Mouse (Mus musculus) midbrain, embryonic 10.5 days (tissue): ENCODE results near the gene Tspo2. TPM values are rescaled to one million over a fixed set of nuclear protein-coding genes. Genes with fewer than 3 reads are reported as not detected.

Experiments used
- DNase-seq: peaks from one replicate; pipeline ENCODE4 v3.0.0-alpha.2; 2017; ENCODE audit warnings: low spot score
- H3K27ac ChIP-seq: fragments of 300-500 bp; sonication (generic); replicated peaks from 2 replicates; pipeline ENCODE4 v1.5.1; 2016; ENCODE audit warnings: mild to moderate bottlenecking
- H3K27me3 ChIP-seq: fragments of 300-500 bp; sonication (generic); 2 replicates; pipeline ENCODE4 v1.6.1; 2016; ENCODE audit warnings: low read depth, mild to moderate bottlenecking; ENCODE audit not compliant: poor library complexity, severe bottlenecking
- H3K36me3 ChIP-seq: fragments of 300-500 bp; sonication (generic); 2 replicates; pipeline ENCODE4 v1.6.1; 2016; ENCODE audit warnings: mild to moderate bottlenecking, moderate library complexity
- H3K4me1 ChIP-seq: fragments of 300-500 bp; sonication (generic); 2 replicates; pipeline ENCODE4 v1.6.1; 2016
- H3K4me3 ChIP-seq: fragments of 300-500 bp; sonication (generic); 2 replicates; pipeline ENCODE4 v1.5.1; 2016; ENCODE audit warnings: mild to moderate bottlenecking, moderate library complexity
- H3K9me3 ChIP-seq: fragments of 300-500 bp; sonication (generic); replicated peaks from 2 replicates; pipeline ENCODE4 v1.6.1; 2016; ENCODE audit warnings: mild to moderate bottlenecking
- WGBS: fragments of 180-500 bp; shearing (Covaris S2); methylation state at CpG from one replicate; pipeline ENCODE4 v1.1.7; 2016; 5-methylcytosine and 5-hydroxymethylcytosine counted together
- polyA plus RNA-seq: library from polyadenylated mRNA; unstranded; fragments of >200 nt; fragmentation: Nextera tagmentation; extraction: Ambion mirVana; gene quantifications from 2 replicates; pipeline ENCODE4 v1.2.1, GENCODE M21; 2016

Tspo2 gene
- polyA plus RNA-seq, 1 experiment from 2014 or later: 0.43 TPM

DNA sequence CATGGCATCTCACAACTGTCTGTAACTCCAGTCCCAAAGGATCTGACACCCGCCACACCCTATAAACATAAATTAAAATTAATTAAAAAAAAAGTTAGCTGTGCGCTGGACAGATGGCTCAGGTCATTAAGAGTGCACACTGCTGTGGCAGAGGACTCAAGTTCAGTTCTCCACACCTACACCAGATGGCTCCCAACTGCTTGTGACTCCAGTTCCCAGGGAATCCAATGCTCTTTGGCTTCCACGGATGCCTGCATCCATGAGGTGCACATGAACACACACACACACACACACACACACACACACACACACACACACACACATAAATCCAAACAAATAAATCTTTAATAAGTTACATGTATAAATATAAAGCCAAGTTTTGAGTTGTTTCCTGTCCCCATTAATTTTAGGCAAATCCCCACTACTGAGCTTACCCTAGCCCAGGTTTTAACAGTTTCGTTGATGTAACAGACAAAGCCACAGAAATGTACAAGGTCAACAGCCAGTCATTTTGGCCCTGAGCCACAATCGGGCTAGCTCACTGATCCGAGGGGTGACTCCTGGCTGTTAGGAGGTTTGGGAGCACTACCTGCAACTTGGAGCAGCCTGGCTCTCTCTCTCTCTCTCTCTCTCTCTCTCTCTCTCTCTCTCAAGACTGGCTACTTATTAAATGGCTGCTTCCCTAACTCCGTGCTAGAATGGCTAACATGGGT, 8.4 kb downstream of the Tspo2 start:
- H3K36me3 ChIP-seq: no peaks in the 10 kb centered on the region

GRCm38 (mm10) chr17:48437421-48437911, 13.9 kb downstream of the Tspo2 start:
- H3K9me3 ChIP-seq: no peaks in the 10 kb centered on the region
- H3K36me3 ChIP-seq: no peaks in the 10 kb centered on the region
- H3K4me3 ChIP-seq: no peak overlapping the region
- peaks cover 17% of the 10 kb centered on the region for H3K4me1 ChIP-seq
- DNase-seq: peak; percentile 34
- H3K27ac ChIP-seq: peak overlapping the region; percentile 75
- H3K27me3 ChIP-seq: no peaks in the 10 kb centered on the region
- WGBS: 45% methylated on average over 7 of the region's 7 CpGs

More for the DNA sequence above, 8.4 kb downstream of the Tspo2 start:
- H3K4me3 ChIP-seq: no peak overlapping the region
- 82% methylated on average over 7 of the region's 7 CpGs for WGBS
- H3K27ac ChIP-seq: no peak overlapping the region
- peaks cover 2% of the 10 kb centered on the region; the same call in 1 of the 2 replicates for H3K4me1 ChIP-seq
- no peaks in the 10 kb centered on the region for H3K27me3 ChIP-seq
- DNase-seq: no peak
- no peaks in the 10 kb centered on the region for H3K9me3 ChIP-seq

- no peak for DNase-seq
- Histone ChIP-seq H3K36me3 (no peaks in the 10 kb centered on the region), H3K27me3 (no peaks in the 10 kb centered on the region), H3K27ac (no peak overlapping the region), H3K9me3 (no peaks in the 10 kb centered on the region), H3K4me3 (no peak overlapping the region), H3K4me1 (peaks cover 20% of the 10 kb centered on the region)
- WGBS: 79% methylated on average over 1 of the region's 1 CpGs
These were observed 14.8 kb downstream of the Tspo2 start for GRCm38 (mm10) chr17:48436487-48436886.

DNA sequence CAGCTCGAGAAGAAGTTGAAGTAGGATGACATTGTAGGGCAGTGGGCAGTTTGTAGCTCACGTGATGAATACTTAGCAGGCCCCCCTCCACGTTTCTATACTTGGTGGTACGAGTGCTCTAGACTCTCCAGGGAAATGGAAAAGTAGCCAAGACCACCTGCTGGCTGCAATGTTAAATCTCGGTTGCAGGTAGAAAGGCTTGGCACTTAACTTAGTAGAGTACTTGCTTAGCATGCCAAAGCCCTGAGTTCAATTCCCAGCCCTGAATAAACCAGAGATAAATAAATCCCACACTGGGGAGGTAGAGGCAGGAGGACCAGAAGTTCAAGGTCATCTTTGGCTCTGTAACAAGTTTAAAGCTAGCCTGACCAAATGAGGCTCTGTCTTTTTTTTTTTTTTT, 16.8 kb downstream of the Tspo2 start:
- Histone ChIP-seq H3K27me3 (no peaks in the 10 kb centered on the region), H3K4me3 (no peak overlapping the region), H3K36me3 (no peaks in the 10 kb centered on the region), H3K27ac (no peak overlapping the region), H3K9me3 (no peaks in the 10 kb centered on the region), H3K4me1 (peaks cover 20% of the 10 kb centered on the region)
- WGBS: 85% methylated on average over 5 of the region's 5 CpGs
- DNase-seq: no peak

GRCm38 (mm10) chr17:48433689-48434330, 17.5 kb downstream of the Tspo2 start:
- H3K36me3 ChIP-seq: no peaks in the 10 kb centered on the region
- 73% methylated on average over 6 of the region's 6 CpGs for WGBS
- H3K4me1 ChIP-seq: peaks cover 20% of the 10 kb centered on the region
- H3K9me3 ChIP-seq: no peaks in the 10 kb centered on the region
- no peak overlapping the region for H3K4me3 ChIP-seq
- no peak for DNase-seq
- no peaks in the 10 kb centered on the region for H3K27me3 ChIP-seq
- H3K27ac ChIP-seq: no peak overlapping the region

DNA sequence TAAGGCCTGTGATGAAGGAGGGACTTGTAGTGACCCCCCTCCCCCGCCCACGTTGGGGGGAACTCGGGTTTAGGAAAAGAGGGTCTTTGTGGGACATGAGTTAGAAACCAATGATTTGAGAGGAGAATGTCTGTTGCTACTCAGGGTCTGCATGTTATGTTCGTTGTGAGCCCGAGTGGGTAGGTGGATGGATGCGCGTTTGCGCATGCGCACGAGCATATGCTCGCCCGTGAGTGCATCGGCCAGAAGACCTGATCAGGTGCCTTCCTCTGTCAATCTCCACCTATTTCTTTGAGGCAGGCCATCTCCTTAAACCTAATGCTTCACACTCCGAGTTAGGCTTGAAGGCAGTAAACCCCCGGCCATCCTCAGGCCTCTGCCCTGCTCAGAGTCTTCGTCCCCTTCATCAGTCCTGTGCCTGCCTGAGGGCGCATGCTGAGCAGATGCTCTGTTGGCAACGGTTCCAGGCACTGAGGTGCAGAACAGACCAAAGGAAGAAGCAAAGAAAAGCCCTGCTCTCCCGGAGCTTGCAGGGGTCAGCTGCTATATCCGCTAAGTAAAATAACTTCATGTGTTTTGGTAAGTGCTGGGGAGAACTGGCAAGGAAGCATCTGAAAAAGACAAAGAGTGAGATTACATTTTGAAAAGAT, 18.2 kb downstream of the Tspo2 start:
- H3K27ac ChIP-seq: 0 out of 2 replicates have a peak overlapping the region, but pooled peaks have one; percentile 50
- no peaks in the 10 kb centered on the region for H3K9me3 ChIP-seq
- H3K4me1 ChIP-seq: peaks cover 20% of the 10 kb centered on the region
- H3K27me3 ChIP-seq: no peaks in the 10 kb centered on the region
- no peak for DNase-seq
- WGBS: 86% methylated on average over 20 of the region's 20 CpGs
- H3K4me3 ChIP-seq: no peak overlapping the region
- H3K36me3 ChIP-seq: no peaks in the 10 kb centered on the region

DNA sequence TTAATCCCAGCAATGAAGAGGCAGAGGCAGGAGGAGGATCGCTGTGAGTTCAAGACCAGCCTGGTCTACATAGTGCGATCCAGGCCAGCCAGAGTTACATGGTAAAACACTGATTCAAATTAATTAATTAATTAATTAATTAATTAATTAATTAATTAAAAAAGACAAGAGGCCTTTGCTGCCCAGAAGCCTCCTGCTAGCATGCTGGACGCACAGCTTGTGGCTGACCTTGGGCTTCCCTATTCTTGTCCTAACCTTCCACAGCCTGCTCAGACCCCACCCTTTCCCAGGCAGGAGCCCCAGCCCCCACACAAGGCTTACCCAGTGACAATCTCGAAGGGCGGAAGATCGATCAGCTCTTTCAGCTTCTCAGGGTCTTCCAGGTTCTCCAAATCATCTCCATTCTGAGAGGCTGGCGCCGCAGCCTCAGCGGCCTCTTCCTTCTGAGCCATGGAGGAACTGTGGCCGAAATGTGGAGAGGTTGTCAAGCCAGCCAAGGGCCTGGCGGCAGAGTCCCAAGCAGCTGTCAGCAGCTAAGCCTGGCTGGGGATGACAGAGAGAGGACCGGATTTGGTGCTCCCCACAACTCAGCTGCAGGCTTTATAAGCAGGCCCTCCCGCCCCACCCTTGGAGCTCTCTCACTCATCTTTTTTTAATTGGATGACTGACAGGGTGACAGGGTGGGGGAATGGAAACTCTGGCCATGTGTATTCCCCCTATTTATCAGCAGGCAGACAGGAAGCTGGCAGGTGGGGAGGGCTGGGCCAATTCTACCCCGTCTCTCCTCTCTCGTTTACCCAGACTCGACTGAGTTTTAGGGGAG, 19.0 kb downstream of the Tspo2 start, which contains the start of gene Apobec2:
Apobec2 (minus strand) TSS at position 773 of the 823 bp plus-strand sequence.
- Histone ChIP-seq H3K9me3 (no peaks in the 10 kb centered on the region), H3K36me3 (no peaks in the 10 kb centered on the region), H3K27ac (peak within 1 kb of the TSS; percentile 50; the same call in 1 of the 2 replicates), H3K4me3 (no peak within 1 kb of the TSS), H3K4me1 (peaks cover 13% of the 10 kb centered on the region), H3K27me3 (no peaks in the 10 kb centered on the region)
- 77% methylated on average over 16 of the region's 16 CpGs for WGBS
- DNase-seq: peak; percentile 25

DNA sequence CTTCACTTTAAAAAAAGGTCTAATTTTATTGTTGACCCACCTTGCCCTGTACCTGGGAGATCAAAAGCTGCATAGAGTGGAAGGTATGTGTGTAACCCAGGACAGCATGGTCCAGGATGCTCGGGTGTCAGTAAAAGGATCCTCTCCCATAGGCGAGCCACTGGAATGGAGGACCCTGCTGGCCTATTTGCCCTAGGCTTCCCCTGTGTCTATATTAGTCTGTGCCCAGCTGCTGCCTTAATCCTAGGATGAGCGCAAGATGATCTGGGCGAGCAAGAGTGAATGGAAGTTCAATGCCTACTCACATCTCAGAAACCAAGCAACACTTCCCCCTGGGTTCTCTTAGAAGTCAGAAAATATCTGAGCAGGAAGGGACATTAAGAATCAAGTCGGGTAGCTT, 20.3 kb downstream of the Tspo2 start:
- Histone ChIP-seq H3K27me3 (no peaks in the 10 kb centered on the region), H3K36me3 (no peaks in the 10 kb centered on the region), H3K9me3 (no peaks in the 10 kb centered on the region), H3K4me1 (peaks cover 17% of the 10 kb centered on the region), H3K4me3 (no peak overlapping the region), H3K27ac (no peak overlapping the region)
- 68% methylated on average over 5 of the region's 5 CpGs for WGBS
- DNase-seq: no peak

DNA sequence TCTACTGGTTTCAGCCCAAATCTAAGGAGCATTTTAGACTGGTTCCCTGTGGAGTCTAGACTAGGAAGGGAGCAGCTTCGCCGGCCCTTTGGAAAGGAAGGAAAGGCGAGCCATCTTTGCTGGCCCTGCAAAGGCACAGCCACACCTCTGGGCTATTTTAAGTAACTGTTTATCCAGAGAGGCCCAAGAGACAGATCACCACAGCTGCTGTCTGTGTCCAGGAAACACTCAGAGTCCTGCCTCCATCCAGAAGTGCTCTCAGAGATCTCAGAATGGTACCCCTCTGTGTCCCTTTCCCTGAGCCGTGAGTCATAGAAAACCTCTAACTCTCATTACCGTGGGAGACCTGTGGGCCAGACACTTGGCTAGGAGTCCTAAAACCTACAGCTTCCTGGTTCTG, 20.9 kb downstream of the Tspo2 start:
- 68% methylated on average over 5 of the region's 5 CpGs for WGBS
- H3K27ac ChIP-seq: 0 out of 2 replicates have a peak overlapping the region, but pooled peaks have one; percentile 3

GRCm38 (mm10) chr17:48427852-48428530, 23.3 kb downstream of the Tspo2 start:
- no peaks in the 10 kb centered on the region for H3K36me3 ChIP-seq
- no peaks in the 10 kb centered on the region for H3K9me3 ChIP-seq
- WGBS: 78% methylated on average over 11 of the region's 11 CpGs
- H3K27ac ChIP-seq: 0 out of 2 replicates have a peak overlapping the region, but pooled peaks have one; percentile 46
- DNase-seq: no peak
- H3K27me3 ChIP-seq: no peaks in the 10 kb centered on the region
- H3K4me1 ChIP-seq: peaks cover 22% of the 10 kb centered on the region
- no peak overlapping the region for H3K4me3 ChIP-seq

More for the DNA sequence above, 20.9 kb downstream of the Tspo2 start:
- no peaks in the 10 kb centered on the region for H3K36me3 ChIP-seq
- peaks cover 22% of the 10 kb centered on the region for H3K4me1 ChIP-seq
- no peak for DNase-seq
- no peaks in the 10 kb centered on the region for H3K27me3 ChIP-seq
- H3K4me3 ChIP-seq: no peak overlapping the region
- H3K9me3 ChIP-seq: no peaks in the 10 kb centered on the region

DNA sequence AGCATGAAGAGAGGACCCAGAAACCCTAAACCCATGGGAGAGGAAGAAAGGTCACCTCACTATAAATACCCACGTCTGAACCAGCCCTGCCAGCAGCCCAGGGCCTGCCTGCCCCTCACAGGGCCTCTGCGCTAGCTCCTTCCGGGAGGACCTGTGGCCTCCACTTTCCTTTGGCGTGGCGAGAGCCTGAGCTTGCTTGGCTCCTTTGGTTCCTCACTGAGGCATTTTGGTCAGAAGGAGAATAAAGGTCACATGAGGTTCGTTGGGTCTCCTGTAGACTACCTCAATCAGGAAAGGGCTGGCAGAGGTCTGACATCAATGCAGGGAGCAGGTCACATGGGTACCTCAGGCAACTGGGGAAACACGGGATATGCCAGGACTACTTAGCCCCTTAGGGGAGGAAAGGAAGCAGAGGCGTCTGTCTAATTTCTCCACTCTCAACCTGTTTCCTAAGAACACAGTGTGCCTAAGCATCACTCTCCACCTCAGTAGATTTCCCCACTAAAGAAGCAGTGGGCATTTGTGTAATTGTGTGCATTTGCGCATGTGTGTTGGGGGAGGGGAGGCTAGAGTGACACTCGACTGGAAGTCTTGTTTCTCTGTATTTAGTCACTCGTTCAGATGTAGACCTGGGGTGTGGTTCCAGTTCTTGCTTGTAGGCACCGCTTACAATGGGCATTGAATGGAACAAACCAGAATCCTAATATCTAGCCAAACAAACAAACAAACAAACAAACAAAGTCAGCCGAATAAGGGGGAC, 24.2 kb downstream of the Tspo2 start:
- Histone ChIP-seq H3K27me3 (no peaks in the 10 kb centered on the region), H3K9me3 (no peaks in the 10 kb centered on the region), H3K4me1 (peaks cover 15% of the 10 kb centered on the region), H3K36me3 (no peaks in the 10 kb centered on the region), H3K4me3 (no peak overlapping the region), H3K27ac (0 out of 2 replicates have a peak overlapping the region, but pooled peaks have one; percentile 7)
- WGBS: 76% methylated on average over 13 of the region's 13 CpGs
- no peak for DNase-seq
